Mouse (Mus musculus): ENCODE data around the gene Scrt2.
"Not testable (repeated sequence)": the region's sequence is repeated elsewhere in the genome, so short reads cannot be mapped to it uniquely, and the experiment has no call there.

DNA sequence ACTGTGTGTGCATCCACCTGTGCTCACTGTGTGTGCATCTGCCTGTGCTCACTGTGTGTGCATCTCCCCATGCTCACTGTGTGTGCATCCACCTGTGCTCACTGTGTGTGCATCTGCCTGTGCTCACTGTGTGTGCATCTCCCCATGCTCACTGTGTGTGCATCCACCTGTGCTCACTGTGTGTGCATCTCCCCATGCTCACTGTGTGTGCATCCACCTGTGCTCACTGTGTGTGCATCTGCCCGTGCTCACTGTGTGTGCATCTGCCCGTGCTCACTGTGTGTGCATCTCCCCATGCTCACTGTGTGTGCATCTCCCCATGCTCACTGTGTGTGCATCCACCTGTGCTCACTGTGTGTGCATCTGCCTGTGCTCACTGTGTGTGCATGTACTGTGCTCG, 18.5 kb upstream of the Scrt2 start:
- TF ChIP-seq CTCF (IDR thresholded peaks at IDR 0.05; ENCODE audit: extremely low read depth, insufficient read depth, insufficient read length, insufficient replicate concordance); POLR2A (IDR thresholded peaks at IDR 0.05; ENCODE audit: low read depth, low read length): not testable (repeated sequence)
